Mouse (Mus musculus) hindbrain, embryonic 12.5 days (tissue): ENCODE results near the gene Ptprn2. TPM values are rescaled to one million over a fixed set of nuclear protein-coding genes. Genes with fewer than 3 reads are reported as not detected.

Experiments used
- ATAC-seq: fragments of 200-750 bp; cut with Nextera tagmentation; 2 replicates; pipeline ENCODE4 v1.8.0; 2017; ENCODE audit warnings: moderate TSS enrichment; ENCODE audit not compliant: low FRiP score
- H3K27ac ChIP-seq: fragments of 300-500 bp; sonication (generic); 2 replicates; pipeline ENCODE4 v1.5.1; 2016; ENCODE audit warnings: mild to moderate bottlenecking
- H3K27me3 ChIP-seq: fragments of 300-500 bp; sonication (generic); 2 replicates; pipeline ENCODE4 v1.6.1; 2016; ENCODE audit warnings: mild to moderate bottlenecking
- H3K36me3 ChIP-seq: fragments of 300-500 bp; sonication (generic); 2 replicates; pipeline ENCODE4 v1.6.1; 2016; ENCODE audit warnings: mild to moderate bottlenecking
- H3K4me1 ChIP-seq: fragments of 300-500 bp; sonication (generic); 2 replicates; pipeline ENCODE4 v1.6.1; 2016
- H3K4me2 ChIP-seq: fragments of 300-500 bp; sonication (generic); replicated peaks from 2 replicates; pipeline ENCODE4 v1.6.1; 2016; ENCODE audit warnings: mild to moderate bottlenecking
- H3K4me3 ChIP-seq: fragments of 300-500 bp; sonication (generic); 2 replicates; pipeline ENCODE4 v1.5.1; 2016; ENCODE audit warnings: mild to moderate bottlenecking
- H3K9ac ChIP-seq: fragments of 300-500 bp; sonication (generic); 2 replicates; pipeline ENCODE4 v1.6.1; 2016; ENCODE audit warnings: mild to moderate bottlenecking, moderate library complexity
- H3K9me3 ChIP-seq: fragments of 300-500 bp; sonication (generic); replicated peaks from 2 replicates; pipeline ENCODE4 v1.6.1; 2016; ENCODE audit warnings: mild to moderate bottlenecking
- WGBS: fragments of 180-500 bp; shearing (Covaris S2); methylation state at CpG from one replicate; pipeline ENCODE4 v1.1.7; 2016; 5-methylcytosine and 5-hydroxymethylcytosine counted together
- polyA plus RNA-seq: library from polyadenylated mRNA; unstranded; fragments of >200 nt; fragmentation: Nextera tagmentation; extraction: Ambion mirVana; gene quantifications from 2 replicates; pipeline ENCODE4 v1.2.1, GENCODE M21; 2016

Gene Ptprn2
- polyA plus RNA-seq, 1 experiment from 2014 or later, result 7.5 TPM

DNA sequence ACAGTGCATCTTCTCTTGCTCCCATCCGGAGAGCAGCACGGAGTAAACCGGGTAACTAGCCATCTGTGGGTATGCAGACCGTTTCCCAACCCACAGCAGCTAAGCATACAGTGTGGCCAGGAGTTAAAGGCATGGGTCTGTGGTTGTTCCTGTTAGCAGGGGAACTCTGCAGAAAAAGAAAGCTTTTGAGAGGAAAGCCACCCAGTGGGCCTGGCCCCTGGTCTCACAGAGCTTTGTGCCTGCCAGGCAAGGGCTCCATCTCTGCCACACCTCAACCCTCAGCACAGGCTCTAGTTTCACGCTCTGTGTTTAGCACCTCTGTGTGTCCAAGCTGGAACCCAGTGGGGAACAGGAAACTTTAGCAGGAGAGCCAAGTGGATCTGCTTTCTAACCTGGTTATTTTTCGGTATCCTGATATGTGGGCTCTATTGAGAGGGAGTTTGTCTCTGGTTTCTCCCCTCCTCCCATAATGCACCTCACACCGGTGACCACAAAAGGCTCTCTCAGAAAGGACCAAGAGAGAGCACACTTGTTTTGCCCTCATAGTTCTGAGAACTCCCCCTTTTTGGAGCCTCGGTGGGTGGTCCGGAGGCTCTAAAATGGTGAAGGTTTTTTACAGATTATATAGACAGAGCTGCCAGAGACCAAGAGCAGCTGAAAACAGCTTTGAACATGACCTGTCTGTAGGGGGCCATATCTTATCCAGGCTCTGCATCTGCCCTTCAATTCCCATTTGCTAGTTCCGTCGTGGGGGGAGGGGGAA is 766.3 kb downstream of the Ptprn2 start:
- Histone ChIP-seq H3K9me3 (no peaks in the 10 kb centered on the region), H3K4me1 (peaks cover 46% of the 10 kb centered on the region), H3K4me2 (no peak overlapping the region), H3K9ac (no peak overlapping the region), H3K36me3 (peaks cover 28% of the 10 kb centered on the region), H3K27me3 (no peaks in the 10 kb centered on the region), H3K27ac (peak overlapping the region; percentile 62), H3K4me3 (no peak overlapping the region)
- peak; percentile 35; the same call in 1 of the 2 replicates for ATAC-seq
- 21% methylated on average over 11 of the region's 11 CpGs for WGBS

GRCm38 (mm10) chr12:117252426-117252779 is 766.9 kb downstream of the Ptprn2 start:
- Histone ChIP-seq H3K4me3 (no peak overlapping the region), H3K4me2 (no peak overlapping the region), H3K4me1 (peaks cover 52% of the 10 kb centered on the region), H3K27me3 (no peaks in the 10 kb centered on the region), H3K9me3 (no peaks in the 10 kb centered on the region), H3K27ac (no peak overlapping the region), H3K36me3 (peaks cover 27% of the 10 kb centered on the region), H3K9ac (no peak overlapping the region)
- WGBS, result 17% methylated on average over 3 of the region's 3 CpGs
- ATAC-seq, result no peak

GRCm38 (mm10) chr12:117254356-117254755 is 768.8 kb downstream of the Ptprn2 start:
- peaks cover 63% of the 10 kb centered on the region for H3K4me1 ChIP-seq

GRCm38 (mm10) chr12:117255325-117255724 is 769.8 kb downstream of the Ptprn2 start:
- peaks cover 60% of the 10 kb centered on the region for H3K4me1 ChIP-seq
- no peak overlapping the region for H3K9ac ChIP-seq

More at GRCm38 (mm10) chr12:117254356-117254755, 768.8 kb downstream of the Ptprn2 start:
- Histone ChIP-seq H3K27ac (no peak overlapping the region), H3K36me3 (0 out of 2 replicates have a peak, but pooled peaks cover 12% of the 10 kb centered on the region), H3K9me3 (no peaks in the 10 kb centered on the region), H3K27me3 (no peaks in the 10 kb centered on the region), H3K9ac (no peak overlapping the region), H3K4me2 (no peak overlapping the region), H3K4me3 (no peak overlapping the region)
- no peak for ATAC-seq
- WGBS, result 78% methylated on average over 9 of the region's 9 CpGs

DNA sequence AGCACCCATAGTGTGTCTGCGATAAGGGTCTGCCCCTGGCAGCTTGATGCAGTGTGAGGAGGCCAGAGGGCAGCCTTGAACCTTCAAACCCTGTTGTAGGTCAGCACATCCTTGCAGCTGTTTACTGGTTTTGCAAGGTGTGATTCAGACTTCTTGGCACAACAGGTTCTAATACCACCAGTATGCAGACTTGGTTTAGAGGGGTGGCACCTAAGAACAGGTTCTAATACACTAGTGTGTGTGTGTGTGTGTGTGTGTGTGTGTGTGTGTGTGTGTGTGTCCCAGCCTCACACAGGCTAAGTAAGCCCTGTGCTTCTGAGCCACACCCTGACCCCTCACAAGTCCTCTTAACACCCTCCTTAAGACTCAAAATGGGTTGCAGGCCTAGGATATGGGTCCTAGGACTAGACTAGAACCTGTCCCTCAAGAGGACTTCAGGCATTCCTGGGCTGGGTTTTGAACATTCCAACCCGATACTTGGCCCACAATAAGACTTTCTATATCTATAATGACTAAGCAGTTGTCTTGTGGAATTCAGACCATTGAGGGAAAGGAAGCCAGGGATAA is 770.3 kb downstream of the Ptprn2 start:
- Histone ChIP-seq H3K36me3 (0 out of 2 replicates have a peak, but pooled peaks cover 9% of the 10 kb centered on the region), H3K4me1 (peaks cover 55% of the 10 kb centered on the region), H3K4me2 (no peak overlapping the region), H3K27ac (peak overlapping the region; percentile 46; the same call in 1 of the 2 replicates), H3K9me3 (no peaks in the 10 kb centered on the region), H3K9ac (no peak overlapping the region), H3K4me3 (no peak overlapping the region), H3K27me3 (no peaks in the 10 kb centered on the region)
- ATAC-seq, result no peak
- 56% methylated on average over 2 of the region's 2 CpGs for WGBS

More at GRCm38 (mm10) chr12:117255325-117255724, 769.8 kb downstream of the Ptprn2 start:
- H3K4me2 ChIP-seq, result no peak overlapping the region
- H3K9me3 ChIP-seq, result no peaks in the 10 kb centered on the region
- H3K27ac ChIP-seq, result peak overlapping the region; percentile 46
- ATAC-seq, result 0 out of 2 replicates have a peak, but pooled peaks have one; percentile 4
- 0 out of 2 replicates have a peak, but pooled peaks cover 9% of the 10 kb centered on the region for H3K36me3 ChIP-seq
- WGBS, result 12% methylated on average over 6 of the region's 6 CpGs
- H3K4me3 ChIP-seq, result no peak overlapping the region
- no peaks in the 10 kb centered on the region for H3K27me3 ChIP-seq

DNA sequence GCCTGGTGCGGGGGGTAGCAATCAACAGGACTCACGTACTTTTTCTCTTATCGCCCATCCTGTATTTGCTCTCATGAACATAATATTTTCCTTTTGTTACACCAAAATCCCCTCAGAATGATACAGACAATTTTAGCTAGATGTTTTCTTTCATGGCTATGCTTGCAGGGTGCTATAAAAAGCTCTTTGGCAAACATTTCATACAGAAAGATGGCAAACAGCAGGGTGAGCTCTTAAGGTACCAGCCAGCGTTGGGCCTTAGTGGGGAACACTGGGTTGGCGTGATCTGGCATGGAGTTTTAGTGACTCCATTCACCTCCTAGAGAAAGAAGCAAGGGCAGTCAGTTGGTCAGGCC is 771.3 kb downstream of the Ptprn2 start:
- 0 out of 2 replicates have a peak, but pooled peaks cover 9% of the 10 kb centered on the region for H3K36me3 ChIP-seq
- WGBS, result 32% methylated on average over 5 of the region's 5 CpGs
- H3K4me1 ChIP-seq, result peaks cover 47% of the 10 kb centered on the region
- no peak overlapping the region for H3K4me2 ChIP-seq
- peak overlapping the region; percentile 92 for H3K27ac ChIP-seq
- ATAC-seq, result no peak; the same call in 1 of the 2 replicates
- no peaks in the 10 kb centered on the region for H3K9me3 ChIP-seq
- no peaks in the 10 kb centered on the region for H3K27me3 ChIP-seq
- no peak overlapping the region for H3K4me3 ChIP-seq
- 0 out of 2 replicates have a peak overlapping the region, but pooled peaks have one; percentile 13 for H3K9ac ChIP-seq

DNA sequence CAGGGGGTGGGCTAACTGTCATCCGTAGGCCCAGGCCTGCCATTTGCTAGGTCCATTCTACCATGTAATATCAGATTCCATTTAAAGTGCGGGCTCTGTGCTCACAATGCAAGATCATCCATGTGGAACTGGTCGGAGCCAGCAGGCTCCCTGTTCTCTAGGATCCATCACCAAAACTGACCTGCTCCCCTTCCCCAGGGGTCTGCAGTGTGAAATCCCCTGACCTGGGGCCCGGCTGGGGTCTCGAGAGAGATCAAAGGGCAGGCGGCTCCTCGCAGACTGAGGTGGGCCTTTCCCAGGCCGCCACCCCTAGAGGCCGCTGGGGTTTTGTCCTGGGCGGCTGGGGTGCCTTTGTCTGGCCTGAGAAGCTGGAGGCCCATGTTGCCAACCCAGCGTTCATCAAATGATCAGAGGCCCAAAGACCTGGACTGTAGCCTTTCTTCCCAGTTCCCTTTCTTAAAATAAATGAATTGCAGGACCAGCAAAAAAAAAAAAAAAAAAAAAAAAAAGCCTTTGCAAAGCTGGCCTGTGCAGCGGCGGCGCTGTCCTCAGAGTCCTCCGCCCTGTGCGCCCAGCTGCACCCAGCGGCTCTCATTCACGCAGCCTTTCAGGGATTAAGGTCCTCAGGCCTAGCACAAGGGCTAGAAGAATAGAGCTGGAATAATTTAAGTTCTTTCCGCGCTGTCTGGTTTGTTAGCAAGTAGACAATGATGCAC is 771.8 kb downstream of the Ptprn2 start:
- no peaks in the 10 kb centered on the region for H3K9me3 ChIP-seq
- 0 out of 2 replicates have a peak, but pooled peaks cover 9% of the 10 kb centered on the region for H3K36me3 ChIP-seq
- peak overlapping the region; percentile 92 for H3K27ac ChIP-seq
- peak; percentile 62 for ATAC-seq
- WGBS, result 8% methylated on average over 20 of the region's 20 CpGs
- H3K4me3 ChIP-seq, result no peak overlapping the region
- peak overlapping the region; percentile 53; the same call in 1 of the 2 replicates for H3K9ac ChIP-seq
- no peaks in the 10 kb centered on the region for H3K27me3 ChIP-seq
- peaks cover 44% of the 10 kb centered on the region for H3K4me1 ChIP-seq
- no peak overlapping the region for H3K4me2 ChIP-seq

DNA sequence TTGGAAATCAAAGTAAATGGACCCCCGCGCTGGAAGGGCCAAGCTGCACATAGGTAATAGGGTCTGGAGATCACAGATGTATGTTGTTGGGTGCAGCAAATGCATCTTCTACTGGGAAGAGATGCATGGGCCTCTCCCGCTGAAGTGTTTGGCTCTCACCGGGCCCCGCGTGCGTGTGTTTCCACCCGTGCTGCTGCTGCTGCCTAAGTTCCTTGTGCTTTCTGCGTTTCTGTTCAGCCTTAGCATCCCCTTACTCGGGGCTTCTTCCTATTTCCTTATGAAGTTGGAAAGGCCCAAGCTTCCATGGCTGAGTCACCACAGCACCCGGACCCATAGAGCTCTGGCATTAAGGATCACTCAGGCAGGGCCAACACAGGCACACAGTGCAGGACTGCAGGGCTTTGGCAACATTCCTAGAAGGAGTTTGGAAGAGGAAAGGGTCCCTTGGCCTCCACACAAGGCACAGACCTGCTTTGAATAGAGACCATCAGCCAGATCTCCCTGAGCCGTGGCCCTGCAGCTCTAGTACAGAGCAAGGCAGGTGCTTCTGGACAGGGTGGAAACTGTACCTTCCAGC is 772.5 kb downstream of the Ptprn2 start:
- peaks cover 42% of the 10 kb centered on the region for H3K4me1 ChIP-seq
- H3K4me3 ChIP-seq, result no peak overlapping the region
- H3K27ac ChIP-seq, result peak overlapping the region; percentile 92
- peak; percentile 5; the same call in 1 of the 2 replicates for ATAC-seq
- H3K27me3 ChIP-seq, result no peaks in the 10 kb centered on the region
- 0 out of 2 replicates have a peak, but pooled peaks cover 9% of the 10 kb centered on the region for H3K36me3 ChIP-seq
- no peaks in the 10 kb centered on the region for H3K9me3 ChIP-seq
- WGBS, result 23% methylated on average over 12 of the region's 12 CpGs
- H3K9ac ChIP-seq, result peak overlapping the region; percentile 24; the same call in 1 of the 2 replicates
- H3K4me2 ChIP-seq, result no peak overlapping the region

- H3K27me3 ChIP-seq, result no peaks in the 10 kb centered on the region
- H3K4me3 ChIP-seq, result no peak overlapping the region
- ATAC-seq, result no peak
- H3K36me3 ChIP-seq, result no peaks in the 10 kb centered on the region
- peaks cover 40% of the 10 kb centered on the region for H3K4me1 ChIP-seq
- 0 out of 2 replicates have a peak overlapping the region, but pooled peaks have one; percentile 23 for H3K27ac ChIP-seq
- H3K9ac ChIP-seq, result no peak overlapping the region
- H3K4me2 ChIP-seq, result no peak overlapping the region
- H3K9me3 ChIP-seq, result no peaks in the 10 kb centered on the region
- WGBS, result 64% methylated on average over 6 of the region's 6 CpGs
Measured at GRCm38 (mm10) chr12:117260391-117261164, 775.1 kb downstream of the Ptprn2 start.

GRCm38 (mm10) chr12:117261165-117261440 is 775.6 kb downstream of the Ptprn2 start:
- Histone ChIP-seq H3K36me3 (no peaks in the 10 kb centered on the region), H3K4me1 (peaks cover 35% of the 10 kb centered on the region), H3K9me3 (no peaks in the 10 kb centered on the region), H3K27me3 (no peaks in the 10 kb centered on the region), H3K4me2 (no peak overlapping the region), H3K27ac (no peak overlapping the region), H3K4me3 (no peak overlapping the region), H3K9ac (no peak overlapping the region)
- ATAC-seq, result no peak
- 43% methylated on average over 3 of the region's 3 CpGs for WGBS

DNA sequence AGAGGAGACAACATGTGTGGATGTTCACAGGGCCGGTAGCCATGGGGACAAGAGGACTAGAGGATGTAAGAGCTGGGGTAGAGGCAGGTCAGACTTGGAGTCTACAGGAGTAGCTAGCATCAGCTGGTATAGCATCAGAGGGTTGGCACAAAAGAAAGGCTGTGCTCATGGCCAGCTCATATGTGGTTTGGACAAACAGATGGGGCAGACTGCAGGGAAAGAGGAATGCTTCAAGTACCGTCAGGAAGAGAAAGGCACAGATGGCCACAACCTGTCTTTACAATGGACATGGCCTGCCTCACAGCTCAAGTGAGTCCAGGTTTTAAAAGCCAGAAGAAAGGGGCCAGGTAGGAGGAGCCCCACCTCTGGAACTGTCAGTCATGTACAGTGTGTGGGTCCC is 776.5 kb downstream of the Ptprn2 start:
- H3K9me3 ChIP-seq, result no peaks in the 10 kb centered on the region
- H3K4me1 ChIP-seq, result peaks cover 28% of the 10 kb centered on the region
- no peak overlapping the region for H3K4me3 ChIP-seq
- no peak overlapping the region for H3K4me2 ChIP-seq
- WGBS, result 72% methylated on average over 2 of the region's 2 CpGs
- no peaks in the 10 kb centered on the region for H3K36me3 ChIP-seq
- H3K27me3 ChIP-seq, result no peaks in the 10 kb centered on the region
- 0 out of 2 replicates have a peak overlapping the region, but pooled peaks have one; percentile 37 for H3K27ac ChIP-seq
- H3K9ac ChIP-seq, result no peak overlapping the region
- ATAC-seq, result no peak
